Mouse (Mus musculus) adrenal gland, postnatal 36 days (tissue): ENCODE data around the gene Ccdc27. TPM values are rescaled to one million over a fixed set of nuclear protein-coding genes. Genes with fewer than 3 reads are reported as not detected.
A peak's percentile ranks its signal among the peaks of the same experiment; 100 is the strongest.

Experiments
- DNase-seq, 2 experiments: peaks; one replicate each; pipeline ENCODE4 v3.0.0; 2021; ENCODE audit warnings: mixed read lengths in 1 of 2
- total RNA-seq, 2 experiments: library from RNA; stranded (reverse); gene quantifications; 2 replicates each; pipeline ENCODE4 v1.2.3; 2021

Ccdc27 gene
- total RNA-seq, 2 experiments from 2014 or later = not detected

- peak; percentile 84 to 89 for DNase-seq
Observed at GRCm38 (mm10) chr4:154025641-154026440, 16.6 kb downstream of the Ccdc27 start, which contains the start of gene Smim1. Gene Smim1 (minus strand): TSS chr4:154026230.

GRCm38 (mm10) chr4:154024729-154025521 lies 17.6 kb downstream of the Ccdc27 start:
- DNase-seq = peak in 1 of 2 experiments; percentile 27

GRCm38 (mm10) chr4:154023754-154024601 lies 18.5 kb downstream of the Ccdc27 start:
- no peak for DNase-seq

GRCm38 (mm10) chr4:154022844-154023243 lies 19.6 kb downstream of the Ccdc27 start:
- no peak for DNase-seq

GRCm38 (mm10) chr4:154022407-154022806 lies 20.1 kb downstream of the Ccdc27 start:
- DNase-seq = peak; percentile 15 to 40

GRCm38 (mm10) chr4:154021432-154021831 lies 21.0 kb downstream of the Ccdc27 start:
- DNase-seq = no peak

GRCm38 (mm10) chr4:154019571-154019970 lies 22.9 kb downstream of the Ccdc27 start:
- DNase-seq = peak; percentile 60 to 77

- no peak for DNase-seq
Observed at GRCm38 (mm10) chr4:154015476-154015875, 27.0 kb downstream of the Ccdc27 start.

- DNase-seq = peak; percentile 44 to 46
Observed at GRCm38 (mm10) chr4:154012132-154012882, 30.2 kb downstream of the Ccdc27 start.

GRCm38 (mm10) chr4:154011646-154012089 lies 30.8 kb downstream of the Ccdc27 start, which contains the start of gene Lrrc47:
Gene Lrrc47 (plus strand): TSS chr4:154011731.
- peak; percentile 88 to 91 for DNase-seq

GRCm38 (mm10) chr4:154010907-154011645 lies 31.4 kb downstream of the Ccdc27 start:
- DNase-seq = no peak

GRCm38 (mm10) chr4:154007759-154008158 lies 34.7 kb downstream of the Ccdc27 start:
- DNase-seq = peak; percentile 32 to 50

GRCm38 (mm10) chr4:154006264-154006663 lies 36.2 kb downstream of the Ccdc27 start:
- DNase-seq = no peak

GRCm38 (mm10) chr4:154005488-154005887 lies 37.0 kb downstream of the Ccdc27 start:
- DNase-seq = no peak

- DNase-seq = peak in 1 of 2 experiments; percentile 43
Observed at GRCm38 (mm10) chr4:153993505-153993904, 49.0 kb downstream of the Ccdc27 start.

GRCm38 (mm10) chr4:153992715-153993114 lies 49.8 kb downstream of the Ccdc27 start:
- peak in 1 of 2 experiments; percentile 30 for DNase-seq

- no peak for DNase-seq
Observed at GRCm38 (mm10) chr4:153980470-153980869, 62.0 kb downstream of the Ccdc27 start.

GRCm38 (mm10) chr4:153979243-153979642 lies 63.2 kb downstream of the Ccdc27 start:
- DNase-seq = no peak
